Mouse (Mus musculus) cerebellum, adult 2 months (tissue): ENCODE data around the gene Gm28038.

Experiments
- CTCF ChIP-seq: fragments of 200-500 bp; IDR thresholded peaks from 2 replicates; pipeline ENCODE4 v1.5.1; 2011; ENCODE audit warnings: low read depth, mild to moderate bottlenecking, control low read depth, low read length, moderate library complexity, borderline replicate concordance; ENCODE audit not compliant: insufficient read depth
- POLR2A ChIP-seq: fragments of 200-500 bp; IDR thresholded peaks from 2 replicates; pipeline ENCODE4 v1.6.1; 2011; ENCODE audit warnings: low read length, control low read depth, borderline replicate concordance; ENCODE audit not compliant: insufficient read depth

GRCm38 (mm10) chr2:30240267-30240666 is 40.6 kb upstream of the Gm28038 start, which contains the start of gene Gm28035:
- no peak for TF ChIP-seq CTCF
- TF ChIP-seq POLR2A = no peak
